Mouse (Mus musculus): ENCODE results near the gene Nuak1. TPM values are rescaled to one million over a fixed set of nuclear protein-coding genes. Genes with fewer than 3 reads are reported as not detected.
A peak's percentile ranks its signal among the peaks of the same experiment; 100 is the strongest.

The Nuak1 gene
- polyA plus RNA-seq, 1 experiment from 2014 or later = 5.7 TPM

GRCm38 (mm10) chr10:84343536-84343935, 96.9 kb downstream of the Nuak1 start:
- H3K4me3 ChIP-seq (ENCODE audit: low read depth, low read length) = no peak overlapping the region
- H3K9me3 ChIP-seq (ENCODE audit: control insufficient read depth, low read length) = no peaks in the 10 kb centered on the region
- DNase-seq (ENCODE audit: low spot score) (no peak), ATAC-seq (ENCODE audit: low FRiP score) (no peak)
- no peaks in the 10 kb centered on the region for H3K4me1 ChIP-seq (replicated peaks; ENCODE audit: control insufficient read depth, insufficient read depth, low read length)
- no peak overlapping the region for H3K9ac ChIP-seq (ENCODE audit: low read depth, low read length)
- no peak overlapping the region for H3K4me2 ChIP-seq (replicated peaks; ENCODE audit: low read depth, low read length)
- WGBS = 91% methylated on average over 2 of the region's 2 CpGs
- no peaks in the 10 kb centered on the region for H3K36me3 ChIP-seq (ENCODE audit: control insufficient read depth, insufficient read depth, low read length)
- H3K27me3 ChIP-seq (ENCODE audit: control insufficient read depth, insufficient read depth, low read length) = no peaks in the 10 kb centered on the region
- no peak overlapping the region for H3K27ac ChIP-seq (ENCODE audit: low read depth, low read length)

- no peak overlapping the region for H3K9ac ChIP-seq (ENCODE audit: low read depth, low read length)
- no peak overlapping the region for H3K4me2 ChIP-seq (replicated peaks; ENCODE audit: low read depth, low read length)
- no peaks in the 10 kb centered on the region for H3K4me1 ChIP-seq (replicated peaks; ENCODE audit: control insufficient read depth, insufficient read depth, low read length)
- no peak overlapping the region for H3K27ac ChIP-seq (ENCODE audit: low read depth, low read length)
- no peak overlapping the region for H3K4me3 ChIP-seq (ENCODE audit: low read depth, low read length)
- H3K27me3 ChIP-seq (ENCODE audit: control insufficient read depth, insufficient read depth, low read length) = no peaks in the 10 kb centered on the region
- WGBS = 75% methylated on average over 4 of the region's 4 CpGs
- no peaks in the 10 kb centered on the region for H3K9me3 ChIP-seq (ENCODE audit: control insufficient read depth, low read length)
- ATAC-seq (ENCODE audit: low FRiP score) = no peak
- no peak for DNase-seq (ENCODE audit: low spot score)
- no peaks in the 10 kb centered on the region for H3K36me3 ChIP-seq (ENCODE audit: control insufficient read depth, insufficient read depth, low read length)
These were observed 100.9 kb downstream of the Nuak1 start for GRCm38 (mm10) chr10:84339456-84339855.

- ATAC-seq (ENCODE audit: low FRiP score) = no peak
These were observed 101.6 kb downstream of the Nuak1 start for GRCm38 (mm10) chr10:84338752-84339151.

GRCm38 (mm10) chr10:84335441-84335840, 105.0 kb downstream of the Nuak1 start:
- Histone ChIP-seq H3K4me3 (ENCODE audit: low read depth, low read length) (no peak overlapping the region), H3K27me3 (ENCODE audit: control insufficient read depth, insufficient read depth, low read length) (no peaks in the 10 kb centered on the region), H3K36me3 (ENCODE audit: control insufficient read depth, insufficient read depth, low read length) (no peaks in the 10 kb centered on the region), H3K27ac (ENCODE audit: low read depth, low read length) (no peak overlapping the region), H3K4me2 (replicated peaks; ENCODE audit: low read depth, low read length) (no peak overlapping the region), H3K4me1 (replicated peaks; ENCODE audit: control insufficient read depth, insufficient read depth, low read length) (no peaks in the 10 kb centered on the region), H3K9ac (ENCODE audit: low read depth, low read length) (no peak overlapping the region), H3K9me3 (ENCODE audit: control insufficient read depth, low read length) (no peaks in the 10 kb centered on the region)
- 88% methylated on average over 4 of the region's 4 CpGs for WGBS
- ATAC-seq (ENCODE audit: low FRiP score) (no peak), DNase-seq (ENCODE audit: low spot score) (no peak)

More at GRCm38 (mm10) chr10:84338752-84339151, 101.6 kb downstream of the Nuak1 start:
- no peaks in the 10 kb centered on the region for H3K9me3 ChIP-seq (ENCODE audit: control insufficient read depth, low read length)
- H3K27me3 ChIP-seq (ENCODE audit: control insufficient read depth, insufficient read depth, low read length) = no peaks in the 10 kb centered on the region
- H3K4me1 ChIP-seq (replicated peaks; ENCODE audit: control insufficient read depth, insufficient read depth, low read length) = no peaks in the 10 kb centered on the region
- H3K9ac ChIP-seq (ENCODE audit: low read depth, low read length) = no peak overlapping the region
- no peak for DNase-seq (ENCODE audit: low spot score)
- H3K4me3 ChIP-seq (ENCODE audit: low read depth, low read length) = no peak overlapping the region
- 92% methylated on average over 3 of the region's 3 CpGs for WGBS
- no peak overlapping the region for H3K27ac ChIP-seq (ENCODE audit: low read depth, low read length)
- no peak overlapping the region for H3K4me2 ChIP-seq (replicated peaks; ENCODE audit: low read depth, low read length)
- no peaks in the 10 kb centered on the region for H3K36me3 ChIP-seq (ENCODE audit: control insufficient read depth, insufficient read depth, low read length)

- 90% methylated on average over 7 of the region's 7 CpGs for WGBS
- H3K27ac ChIP-seq (ENCODE audit: low read depth, low read length) = no peak overlapping the region
- no peak overlapping the region for H3K4me2 ChIP-seq (replicated peaks; ENCODE audit: low read depth, low read length)
- H3K9me3 ChIP-seq (ENCODE audit: control insufficient read depth, low read length) = no peaks in the 10 kb centered on the region
- H3K9ac ChIP-seq (ENCODE audit: low read depth, low read length) = no peak overlapping the region
- H3K4me1 ChIP-seq (replicated peaks; ENCODE audit: control insufficient read depth, insufficient read depth, low read length) = no peaks in the 10 kb centered on the region
- H3K27me3 ChIP-seq (ENCODE audit: control insufficient read depth, insufficient read depth, low read length) = no peaks in the 10 kb centered on the region
- H3K36me3 ChIP-seq (ENCODE audit: control insufficient read depth, insufficient read depth, low read length) = no peaks in the 10 kb centered on the region
- DNase-seq (ENCODE audit: low spot score) (no peak), ATAC-seq (ENCODE audit: low FRiP score) (no peak)
- no peak overlapping the region for H3K4me3 ChIP-seq (ENCODE audit: low read depth, low read length)
These were observed 110.6 kb downstream of the Nuak1 start for GRCm38 (mm10) chr10:84329822-84330221.

GRCm38 (mm10) chr10:84329336-84329735, 111.1 kb downstream of the Nuak1 start:
- Histone ChIP-seq H3K4me1 (replicated peaks; ENCODE audit: control insufficient read depth, insufficient read depth, low read length) (no peaks in the 10 kb centered on the region), H3K36me3 (ENCODE audit: control insufficient read depth, insufficient read depth, low read length) (no peaks in the 10 kb centered on the region), H3K9ac (ENCODE audit: low read depth, low read length) (no peak overlapping the region), H3K27ac (ENCODE audit: low read depth, low read length) (no peak overlapping the region), H3K9me3 (ENCODE audit: control insufficient read depth, low read length) (no peaks in the 10 kb centered on the region), H3K27me3 (ENCODE audit: control insufficient read depth, insufficient read depth, low read length) (no peaks in the 10 kb centered on the region), H3K4me3 (ENCODE audit: low read depth, low read length) (no peak overlapping the region), H3K4me2 (replicated peaks; ENCODE audit: low read depth, low read length) (no peak overlapping the region)
- DNase-seq (ENCODE audit: low spot score) = no peak
- ATAC-seq (ENCODE audit: low FRiP score) = no peak
- WGBS = 88% methylated on average over 5 of the region's 5 CpGs

- DNase-seq (ENCODE audit: low spot score) = peak; percentile 5
- WGBS = 62% methylated on average over 6 of the region's 6 CpGs
These were observed 116.4 kb downstream of the Nuak1 start for GRCm38 (mm10) chr10:84324018-84324417.

More at GRCm38 (mm10) chr10:84324018-84324417, 116.4 kb downstream of the Nuak1 start:
- Histone ChIP-seq H3K9me3 (ENCODE audit: control insufficient read depth, low read length) (no peaks in the 10 kb centered on the region), H3K4me1 (replicated peaks; ENCODE audit: control insufficient read depth, insufficient read depth, low read length) (no peaks in the 10 kb centered on the region), H3K36me3 (ENCODE audit: control insufficient read depth, insufficient read depth, low read length) (no peaks in the 10 kb centered on the region), H3K27ac (ENCODE audit: low read depth, low read length) (no peak overlapping the region), H3K4me2 (replicated peaks; ENCODE audit: low read depth, low read length) (no peak overlapping the region), H3K27me3 (ENCODE audit: control insufficient read depth, insufficient read depth, low read length) (no peaks in the 10 kb centered on the region), H3K4me3 (ENCODE audit: low read depth, low read length) (no peak overlapping the region), H3K9ac (ENCODE audit: low read depth, low read length) (no peak overlapping the region)
- no peak for ATAC-seq (ENCODE audit: low FRiP score)

Other genes with a start within 250 kb of the Nuak1 start
- gene Ckap4, start 93.5 kb upstream of the Nuak1 start, polyA plus RNA-seq (2014; fragmentation: Nextera tagmentation; extraction: Ambion mirVana) = 90.8 and 91.1 TPM in 2 replicates
- 11.5 and 13.0 TPM in 2 replicates for gene Tcp11l2, start 136.0 kb upstream of the Nuak1 start, polyA plus RNA-seq (2014; fragmentation: Nextera tagmentation; extraction: Ambion mirVana)
- gene Polr3b, start 181.7 kb upstream of the Nuak1 start, polyA plus RNA-seq (2014; fragmentation: Nextera tagmentation; extraction: Ambion mirVana) = 18.2 and 19.5 TPM in 2 replicates

Measured in hindbrain, embryonic 11.5 days (tissue).